Mouse (Mus musculus): ENCODE results near the gene Gpr161. TPM values are rescaled to one million over a fixed set of nuclear protein-coding genes. Genes with fewer than 3 reads are reported as not detected.

The Gpr161 gene
- polyA plus RNA-seq, 1 experiment, result 1.8 TPM

GRCm38 (mm10) chr1:165288165-165288564 lies 7.4 kb upstream of the Gpr161 start:
- Histone ChIP-seq H3K27me3 (ENCODE audit: control insufficient read depth, insufficient read depth, insufficient read length) (no peaks in the 10 kb centered on the region), H3K4me2 (ENCODE audit: low read depth) (no peak overlapping the region), H3K36me3 (ENCODE audit: control insufficient read depth, insufficient read depth) (no peaks in the 10 kb centered on the region), H3K4me3 (no peak overlapping the region), H3K79me2 (ENCODE audit: control insufficient read depth, insufficient read depth) (no peaks in the 10 kb centered on the region), H3ac (ENCODE audit: control insufficient read depth, insufficient read length) (no peak overlapping the region)
- TF ChIP-seq POLR2AphosphoS2 (IDR thresholded peaks at IDR 0.05; ENCODE audit: insufficient read length, low read depth) (no peak), TCF3 (IDR thresholded peaks at IDR 0.05; ENCODE audit: insufficient read length, low read depth) (no peak), USF1 (IDR thresholded peaks at IDR 0.05; ENCODE audit: low read depth) (no peak), POLR2A (IDR thresholded peaks at IDR 0.05; ENCODE audit: insufficient read length, low read depth) (no peak), CEBPB (IDR thresholded peaks at IDR 0.05; ENCODE audit: insufficient read depth, poor library complexity, severe bottlenecking) (no peak), REST (IDR thresholded peaks at IDR 0.05; ENCODE audit: insufficient read depth, insufficient read length) (no peak), SRF (IDR thresholded peaks at IDR 0.05; ENCODE audit: control insufficient read depth, insufficient read length, low read depth) (no peak), E2F4 (IDR thresholded peaks at IDR 0.05; ENCODE audit: insufficient read depth) (no peak), MYOD1 (IDR thresholded peaks at IDR 0.05; ENCODE audit: control insufficient read depth in 1 of 3, insufficient read length in 2 of 3, low read depth in 2 of 3) (no peak), MYOG (IDR thresholded peaks at IDR 0.05; ENCODE audit: control insufficient read depth in 1 of 3, insufficient read depth in 1 of 3, insufficient read length in 2 of 3, low read depth in 2 of 3) (no peak), TCF12 (IDR thresholded peaks at IDR 0.05; ENCODE audit: insufficient read depth, poor library complexity, severe bottlenecking) (no peak), MAX (IDR thresholded peaks at IDR 0.05; ENCODE audit: low read depth) (no peak)

GRCm38 (mm10) chr1:165289831-165290230 lies 5.8 kb upstream of the Gpr161 start:
- TF ChIP-seq MAX (IDR thresholded peaks at IDR 0.05; ENCODE audit: low read depth), result no peak
- no peak for TF ChIP-seq SRF (IDR thresholded peaks at IDR 0.05; ENCODE audit: control insufficient read depth, insufficient read length, low read depth)
- TF ChIP-seq TCF3 (IDR thresholded peaks at IDR 0.05; ENCODE audit: insufficient read length, low read depth), result no peak
- TF ChIP-seq MYOG (IDR thresholded peaks at IDR 0.05; ENCODE audit: control insufficient read depth in 1 of 3, insufficient read depth in 1 of 3, insufficient read length in 2 of 3, low read depth in 2 of 3), result no peak
- no peak for TF ChIP-seq MYOD1 (IDR thresholded peaks at IDR 0.05; ENCODE audit: control insufficient read depth in 1 of 3, insufficient read length in 2 of 3, low read depth in 2 of 3)
- TF ChIP-seq E2F4 (IDR thresholded peaks at IDR 0.05; ENCODE audit: insufficient read depth), result no peak
- TF ChIP-seq POLR2AphosphoS2 (IDR thresholded peaks at IDR 0.05; ENCODE audit: insufficient read length, low read depth), result no peak
- no peak for TF ChIP-seq TCF12 (IDR thresholded peaks at IDR 0.05; ENCODE audit: insufficient read depth, poor library complexity, severe bottlenecking)
- no peak for TF ChIP-seq REST (IDR thresholded peaks at IDR 0.05; ENCODE audit: insufficient read depth, insufficient read length)
- TF ChIP-seq CEBPB (IDR thresholded peaks at IDR 0.05; ENCODE audit: insufficient read depth, poor library complexity, severe bottlenecking), result no peak
- no peak for TF ChIP-seq USF1 (IDR thresholded peaks at IDR 0.05; ENCODE audit: low read depth)
- TF ChIP-seq POLR2A (IDR thresholded peaks at IDR 0.05; ENCODE audit: insufficient read length, low read depth), result no peak
- Histone ChIP-seq H3ac (ENCODE audit: control insufficient read depth, insufficient read length) (no peak overlapping the region), H3K27me3 (ENCODE audit: control insufficient read depth, insufficient read depth, insufficient read length) (no peaks in the 10 kb centered on the region), H3K36me3 (ENCODE audit: control insufficient read depth, insufficient read depth) (no peaks in the 10 kb centered on the region), H3K79me2 (ENCODE audit: control insufficient read depth, insufficient read depth) (no peaks in the 10 kb centered on the region), H3K4me2 (ENCODE audit: low read depth) (no peak overlapping the region), H3K4me3 (no peak overlapping the region)

- Histone ChIP-seq H3K4me2 (ENCODE audit: low read depth) (no peak overlapping the region), H3K27me3 (ENCODE audit: control insufficient read depth, insufficient read depth, insufficient read length) (no peaks in the 10 kb centered on the region), H3ac (ENCODE audit: control insufficient read depth, insufficient read length) (no peak overlapping the region), H3K4me3 (no peak overlapping the region), H3K36me3 (ENCODE audit: control insufficient read depth, insufficient read depth) (no peaks in the 10 kb centered on the region), H3K79me2 (ENCODE audit: control insufficient read depth, insufficient read depth) (no peaks in the 10 kb centered on the region)
- no peak for TF ChIP-seq MAX (IDR thresholded peaks at IDR 0.05; ENCODE audit: low read depth)
- no peak for TF ChIP-seq CEBPB (IDR thresholded peaks at IDR 0.05; ENCODE audit: insufficient read depth, poor library complexity, severe bottlenecking)
- no peak for TF ChIP-seq REST (IDR thresholded peaks at IDR 0.05; ENCODE audit: insufficient read depth, insufficient read length)
- no peak for TF ChIP-seq MYOD1 (IDR thresholded peaks at IDR 0.05; ENCODE audit: control insufficient read depth in 1 of 3, insufficient read length in 2 of 3, low read depth in 2 of 3)
- TF ChIP-seq SRF (IDR thresholded peaks at IDR 0.05; ENCODE audit: control insufficient read depth, insufficient read length, low read depth), result no peak
- no peak for TF ChIP-seq POLR2A (IDR thresholded peaks at IDR 0.05; ENCODE audit: insufficient read length, low read depth)
- TF ChIP-seq TCF3 (IDR thresholded peaks at IDR 0.05; ENCODE audit: insufficient read length, low read depth), result no peak
- TF ChIP-seq MYOG (IDR thresholded peaks at IDR 0.05; ENCODE audit: control insufficient read depth in 1 of 3, insufficient read depth in 1 of 3, insufficient read length in 2 of 3, low read depth in 2 of 3), result no peak
- TF ChIP-seq TCF12 (IDR thresholded peaks at IDR 0.05; ENCODE audit: insufficient read depth, poor library complexity, severe bottlenecking), result no peak
- no peak for TF ChIP-seq E2F4 (IDR thresholded peaks at IDR 0.05; ENCODE audit: insufficient read depth)
- TF ChIP-seq POLR2AphosphoS2 (IDR thresholded peaks at IDR 0.05; ENCODE audit: insufficient read length, low read depth), result no peak
- no peak for TF ChIP-seq USF1 (IDR thresholded peaks at IDR 0.05; ENCODE audit: low read depth)
Observed at GRCm38 (mm10) chr1:165291606-165292005, 4.0 kb upstream of the Gpr161 start.

- Histone ChIP-seq H3ac (ENCODE audit: control insufficient read depth, insufficient read length) (no peak overlapping the region), H3K79me2 (ENCODE audit: control insufficient read depth, insufficient read depth) (no peaks in the 10 kb centered on the region), H3K4me3 (no peak overlapping the region), H3K4me2 (ENCODE audit: low read depth) (no peak overlapping the region), H3K27me3 (ENCODE audit: control insufficient read depth, insufficient read depth, insufficient read length) (no peaks in the 10 kb centered on the region), H3K36me3 (ENCODE audit: control insufficient read depth, insufficient read depth) (no peaks in the 10 kb centered on the region)
- TF ChIP-seq TCF3 (IDR thresholded peaks at IDR 0.05; ENCODE audit: insufficient read length, low read depth) (no peak), E2F4 (IDR thresholded peaks at IDR 0.05; ENCODE audit: insufficient read depth) (no peak), MYOD1 (IDR thresholded peaks at IDR 0.05; ENCODE audit: control insufficient read depth in 1 of 3, insufficient read length in 2 of 3, low read depth in 2 of 3) (no peak), POLR2A (IDR thresholded peaks at IDR 0.05; ENCODE audit: insufficient read length, low read depth) (no peak), POLR2AphosphoS2 (IDR thresholded peaks at IDR 0.05; ENCODE audit: insufficient read length, low read depth) (no peak), REST (IDR thresholded peaks at IDR 0.05; ENCODE audit: insufficient read depth, insufficient read length) (no peak), TCF12 (IDR thresholded peaks at IDR 0.05; ENCODE audit: insufficient read depth, poor library complexity, severe bottlenecking) (no peak), MAX (IDR thresholded peaks at IDR 0.05; ENCODE audit: low read depth) (no peak), CEBPB (IDR thresholded peaks at IDR 0.05; ENCODE audit: insufficient read depth, poor library complexity, severe bottlenecking) (no peak), USF1 (IDR thresholded peaks at IDR 0.05; ENCODE audit: low read depth) (no peak), MYOG (IDR thresholded peaks at IDR 0.05; ENCODE audit: control insufficient read depth in 1 of 3, insufficient read depth in 1 of 3, insufficient read length in 2 of 3, low read depth in 2 of 3) (no peak), SRF (IDR thresholded peaks at IDR 0.05; ENCODE audit: control insufficient read depth, insufficient read length, low read depth) (no peak)
Observed at GRCm38 (mm10) chr1:165301108-165301507, 5.5 kb downstream of the Gpr161 start.
